Mouse (Mus musculus) liver, adult 2 months (tissue): ENCODE results near the gene Col23a1. TPM values are rescaled to one million over a fixed set of nuclear protein-coding genes. Genes with fewer than 3 reads are reported as not detected.

Source experiments
- DNase-seq: peaks from one replicate; pipeline ENCODE4 v3.0.0-alpha.2; 2011; ENCODE audit warnings: low read depth, low spot score; ENCODE audit errors: extremely low read depth
- H3K27ac ChIP-seq: fragments of 200-500 bp; replicated peaks from 2 replicates; pipeline ENCODE4 v1.5.1; 2012; ENCODE audit warnings: low read depth, mild to moderate bottlenecking, control low read depth, inconsistent platforms, low read length; ENCODE audit not compliant: insufficient read depth
- H3K27me3 ChIP-seq: fragments of 200-500 bp; 2 replicates; pipeline ENCODE4 v1.6.1; 2012; ENCODE audit warnings: mild to moderate bottlenecking, moderate library complexity, low read length, inconsistent platforms; ENCODE audit not compliant: control insufficient read depth, insufficient read depth
- H3K36me3 ChIP-seq: fragments of 200-500 bp; 2 replicates; pipeline ENCODE4 v1.6.1; 2012; ENCODE audit warnings: low read length, inconsistent platforms; ENCODE audit not compliant: control insufficient read depth, insufficient read depth
- H3K4me1 ChIP-seq: fragments of 200-500 bp; 2 replicates; pipeline ENCODE4 v1.6.1; 2011; ENCODE audit warnings: low read length; ENCODE audit not compliant: control insufficient read depth, insufficient read depth
- H3K4me3 ChIP-seq: fragments of 200-500 bp; 2 replicates; pipeline ENCODE4 v1.5.1; 2011; ENCODE audit warnings: low read depth, mild to moderate bottlenecking, control low read depth, low read length, moderate library complexity; ENCODE audit not compliant: insufficient read depth
- H3K79me2 ChIP-seq: fragments of 200-500 bp; 2 replicates; pipeline ENCODE4 v1.6.1; 2012; ENCODE audit warnings: inconsistent platforms, mild to moderate bottlenecking, low read length, moderate library complexity; ENCODE audit not compliant: control insufficient read depth, insufficient read depth
- H3K9ac ChIP-seq: fragments of 200-500 bp; 2 replicates; pipeline ENCODE4 v1.6.1; 2012; ENCODE audit warnings: low read depth, mild to moderate bottlenecking, control low read depth, inconsistent platforms, low read length
- CTCF ChIP-seq: fragments of 200-500 bp; IDR thresholded peaks from 2 replicates; pipeline ENCODE4 v1.5.1; 2011; ENCODE audit warnings: low read depth, low read length, control low read depth
- POLR2A ChIP-seq: fragments of 200-500 bp; IDR thresholded peaks from 2 replicates; pipeline ENCODE4 v1.6.1; 2011; ENCODE audit warnings: low read length, control low read depth; ENCODE audit not compliant: insufficient read depth; ENCODE audit errors: extremely low read depth
- WGBS: fragments of 180-500 bp; shearing (Covaris S2); methylation state at CpG from one replicate; pipeline ENCODE4 v1.1.7; 2018; 5-methylcytosine and 5-hydroxymethylcytosine counted together
- polyA plus RNA-seq: library from polyadenylated mRNA; depleted of rRNA; stranded (reverse); fragments of >200 nt; gene quantifications from 2 replicates; pipeline ENCODE4 v1.2.3, GENCODE M21; 2012
- total RNA-seq: library from RNA; depleted of rRNA; stranded (reverse); fragments of >200 nt; gene quantifications from 2 replicates; pipeline ENCODE4 v1.2.3, GENCODE M21; 2014

Col23a1 gene
- total and polyA plus RNA-seq, 2 experiments: 0.05 to 0.09 TPM

GRCm38 (mm10) chr11:51518100-51518499 lies 228.4 kb downstream of the Col23a1 start:
- 98% methylated on average over 3 of the region's 3 CpGs for WGBS
- no peaks in the 10 kb centered on the region for H3K36me3 ChIP-seq
- H3K4me3 ChIP-seq: no peak overlapping the region
- no peaks in the 10 kb centered on the region for H3K27me3 ChIP-seq
- no peak overlapping the region for H3K9ac ChIP-seq
- TF ChIP-seq CTCF: no peak
- no peak for TF ChIP-seq POLR2A
- H3K79me2 ChIP-seq: no peaks in the 10 kb centered on the region
- no peak overlapping the region for H3K27ac ChIP-seq
- DNase-seq: no peak
- no peaks in the 10 kb centered on the region for H3K4me1 ChIP-seq

GRCm38 (mm10) chr11:51518585-51518984 lies 228.9 kb downstream of the Col23a1 start:
- no peak for DNase-seq
- no peaks in the 10 kb centered on the region for H3K27me3 ChIP-seq

GRCm38 (mm10) chr11:51521440-51521839 lies 231.7 kb downstream of the Col23a1 start:
- Histone ChIP-seq H3K9ac (no peak overlapping the region), H3K4me3 (no peak overlapping the region), H3K79me2 (no peaks in the 10 kb centered on the region), H3K4me1 (no peaks in the 10 kb centered on the region), H3K27ac (no peak overlapping the region), H3K27me3 (no peaks in the 10 kb centered on the region), H3K36me3 (no peaks in the 10 kb centered on the region)
- TF ChIP-seq POLR2A (no peak), CTCF (no peak)
- no peak for DNase-seq
- WGBS: 67% methylated on average over 3 of the region's 3 CpGs

More at GRCm38 (mm10) chr11:51518585-51518984, 228.9 kb downstream of the Col23a1 start:
- Histone ChIP-seq H3K4me3 (no peak overlapping the region), H3K36me3 (no peaks in the 10 kb centered on the region), H3K4me1 (no peaks in the 10 kb centered on the region), H3K9ac (no peak overlapping the region), H3K79me2 (no peaks in the 10 kb centered on the region), H3K27ac (no peak overlapping the region)
- TF ChIP-seq CTCF (no peak), POLR2A (no peak)
- WGBS: 85% methylated on average over 6 of the region's 6 CpGs

GRCm38 (mm10) chr11:51523215-51523614 lies 233.5 kb downstream of the Col23a1 start:
- H3K27me3 ChIP-seq: no peaks in the 10 kb centered on the region
- H3K9ac ChIP-seq: no peak overlapping the region
- DNase-seq: no peak
- H3K79me2 ChIP-seq: no peaks in the 10 kb centered on the region
- TF ChIP-seq CTCF: no peak
- TF ChIP-seq POLR2A: no peak
- no peak overlapping the region for H3K4me3 ChIP-seq
- no peaks in the 10 kb centered on the region for H3K36me3 ChIP-seq
- no peaks in the 10 kb centered on the region for H3K4me1 ChIP-seq
- no peak overlapping the region for H3K27ac ChIP-seq

GRCm38 (mm10) chr11:51523625-51524024 lies 233.9 kb downstream of the Col23a1 start:
- Histone ChIP-seq H3K79me2 (no peaks in the 10 kb centered on the region), H3K9ac (no peak overlapping the region), H3K36me3 (no peaks in the 10 kb centered on the region), H3K27me3 (no peaks in the 10 kb centered on the region), H3K27ac (no peak overlapping the region), H3K4me3 (no peak overlapping the region), H3K4me1 (no peaks in the 10 kb centered on the region)
- no peak for TF ChIP-seq POLR2A
- no peak for TF ChIP-seq CTCF
- DNase-seq: no peak
- 72% methylated on average over 9 of the region's 9 CpGs for WGBS

- no peaks in the 10 kb centered on the region for H3K27me3 ChIP-seq
- H3K36me3 ChIP-seq: no peaks in the 10 kb centered on the region
Measured at GRCm38 (mm10) chr11:51526631-51527161, 237.0 kb downstream of the Col23a1 start.

More at GRCm38 (mm10) chr11:51526631-51527161, 237.0 kb downstream of the Col23a1 start:
- TF ChIP-seq POLR2A: no peak
- TF ChIP-seq CTCF: no peak
- Histone ChIP-seq H3K4me3 (no peak overlapping the region), H3K27ac (no peak overlapping the region), H3K9ac (no peak overlapping the region), H3K79me2 (no peaks in the 10 kb centered on the region), H3K4me1 (no peaks in the 10 kb centered on the region)
- WGBS: 60% methylated on average over 14 of the region's 14 CpGs
- no peak for DNase-seq
